Mouse (Mus musculus) kidney, adult 11 months (tissue): Measurements from ENCODE around the gene Hfe2.

ENCODE experiments used
- DNase-seq: peaks from one replicate; pipeline ENCODE4 v3.0.0; 2022

Gene Hfe2

GRCm38 (mm10) chr3:96576005-96576658, 51.2 kb downstream of the Hfe2 start:
- peak; percentile 90 for DNase-seq

- peak; percentile 96 for DNase-seq
Observed at GRCm38 (mm10) chr3:96576690-96577541, 51.9 kb downstream of the Hfe2 start, which contains the start of gene Gm16253. Gene Gm16253 (plus strand): TSS chr3:96576984.

- no peak for DNase-seq
Observed at GRCm38 (mm10) chr3:96577566-96577965, 52.6 kb downstream of the Hfe2 start.
